Mouse (Mus musculus): ENCODE data around the gene Rab11fip2. TPM values are rescaled to one million over a fixed set of nuclear protein-coding genes. Genes with fewer than 3 reads are reported as not detected.

The Rab11fip2 gene
- polyA plus RNA-seq, 1 experiment, result 1.3 TPM

GRCm38 (mm10) chr19:59917901-59918613 lies 25.4 kb downstream of the Rab11fip2 start:
- no peaks in the 10 kb centered on the region for H3K79me2 ChIP-seq (ENCODE audit: control insufficient read depth, insufficient read depth)
- TF ChIP-seq E2F4 (IDR thresholded peaks at IDR 0.05; ENCODE audit: insufficient read depth) (no peak), TCF12 (IDR thresholded peaks at IDR 0.05; ENCODE audit: insufficient read depth, poor library complexity, severe bottlenecking) (no peak), SRF (IDR thresholded peaks at IDR 0.05; ENCODE audit: control insufficient read depth, insufficient read length, low read depth) (no peak), POLR2AphosphoS2 (IDR thresholded peaks at IDR 0.05; ENCODE audit: insufficient read length, low read depth) (no peak), MYOG (IDR thresholded peaks at IDR 0.05; ENCODE audit: control insufficient read depth in 1 of 3, insufficient read depth in 1 of 3, insufficient read length in 2 of 3, low read depth in 2 of 3) (no peak), REST (IDR thresholded peaks at IDR 0.05; ENCODE audit: insufficient read depth, insufficient read length) (no peak), USF1 (IDR thresholded peaks at IDR 0.05; ENCODE audit: low read depth) (no peak), POLR2A (IDR thresholded peaks at IDR 0.05; ENCODE audit: insufficient read length, low read depth) (no peak)
- H3K4me3 ChIP-seq, result no peak overlapping the region
- H3ac ChIP-seq (ENCODE audit: control insufficient read depth, insufficient read length), result no peak overlapping the region
- no peak overlapping the region for H3K4me2 ChIP-seq (ENCODE audit: low read depth)
- H3K36me3 ChIP-seq (ENCODE audit: control insufficient read depth, insufficient read depth), result no peaks in the 10 kb centered on the region
- no peaks in the 10 kb centered on the region for H3K27me3 ChIP-seq (ENCODE audit: control insufficient read depth, insufficient read depth, insufficient read length)

GRCm38 (mm10) chr19:59911554-59911953 lies 31.9 kb downstream of the Rab11fip2 start:
- H3K4me2 ChIP-seq (ENCODE audit: low read depth), result no peak overlapping the region
- no peaks in the 10 kb centered on the region for H3K27me3 ChIP-seq (ENCODE audit: control insufficient read depth, insufficient read depth, insufficient read length)
- H3K79me2 ChIP-seq (ENCODE audit: control insufficient read depth, insufficient read depth), result no peaks in the 10 kb centered on the region
- no peaks in the 10 kb centered on the region for H3K36me3 ChIP-seq (ENCODE audit: control insufficient read depth, insufficient read depth)
- H3K4me3 ChIP-seq, result no peak overlapping the region
- H3ac ChIP-seq (ENCODE audit: control insufficient read depth, insufficient read length), result no peak overlapping the region
- TF ChIP-seq USF1 (IDR thresholded peaks at IDR 0.05; ENCODE audit: low read depth) (no peak), TCF12 (IDR thresholded peaks at IDR 0.05; ENCODE audit: insufficient read depth, poor library complexity, severe bottlenecking) (no peak)

- no peak for TF ChIP-seq MYOD1 (IDR thresholded peaks at IDR 0.05; ENCODE audit: control insufficient read depth in 1 of 3, insufficient read length in 2 of 3, low read depth in 2 of 3)
- no peak overlapping the region for H3K4me3 ChIP-seq
- H3K4me2 ChIP-seq (ENCODE audit: low read depth), result no peak overlapping the region
- no peaks in the 10 kb centered on the region for H3K36me3 ChIP-seq (ENCODE audit: control insufficient read depth, insufficient read depth)
- no peaks in the 10 kb centered on the region for H3K79me2 ChIP-seq (ENCODE audit: control insufficient read depth, insufficient read depth)
- no peak overlapping the region for H3ac ChIP-seq (ENCODE audit: control insufficient read depth, insufficient read length)
- H3K27me3 ChIP-seq (ENCODE audit: control insufficient read depth, insufficient read depth, insufficient read length), result no peaks in the 10 kb centered on the region
These were observed 38.0 kb downstream of the Rab11fip2 start for GRCm38 (mm10) chr19:59905296-59906081.

GRCm38 (mm10) chr19:59899965-59900364 lies 43.5 kb downstream of the Rab11fip2 start:
- Histone ChIP-seq H3K4me3 (no peak overlapping the region), H3K4me2 (ENCODE audit: low read depth) (no peak overlapping the region), H3K27me3 (ENCODE audit: control insufficient read depth, insufficient read depth, insufficient read length) (no peaks in the 10 kb centered on the region), H3ac (ENCODE audit: control insufficient read depth, insufficient read length) (no peak overlapping the region), H3K79me2 (ENCODE audit: control insufficient read depth, insufficient read depth) (no peaks in the 10 kb centered on the region), H3K36me3 (ENCODE audit: control insufficient read depth, insufficient read depth) (no peaks in the 10 kb centered on the region)
- TF ChIP-seq MYOD1 (IDR thresholded peaks at IDR 0.05; ENCODE audit: control insufficient read depth in 1 of 3, insufficient read length in 2 of 3, low read depth in 2 of 3), result no peak
- TF ChIP-seq REST (IDR thresholded peaks at IDR 0.05; ENCODE audit: insufficient read depth, insufficient read length), result no peak
- no peak for TF ChIP-seq TCF12 (IDR thresholded peaks at IDR 0.05; ENCODE audit: insufficient read depth, poor library complexity, severe bottlenecking)
- TF ChIP-seq MAX (IDR thresholded peaks at IDR 0.05; ENCODE audit: low read depth), result no peak
- no peak for TF ChIP-seq USF1 (IDR thresholded peaks at IDR 0.05; ENCODE audit: low read depth)
- no peak for TF ChIP-seq SRF (IDR thresholded peaks at IDR 0.05; ENCODE audit: control insufficient read depth, insufficient read length, low read depth)
- TF ChIP-seq POLR2A (IDR thresholded peaks at IDR 0.05; ENCODE audit: insufficient read length, low read depth), result no peak
- TF ChIP-seq MYOG (IDR thresholded peaks at IDR 0.05; ENCODE audit: control insufficient read depth in 1 of 3, insufficient read depth in 1 of 3, insufficient read length in 2 of 3, low read depth in 2 of 3), result no peak
- TF ChIP-seq TCF3 (IDR thresholded peaks at IDR 0.05; ENCODE audit: insufficient read length, low read depth), result no peak
- no peak for TF ChIP-seq POLR2AphosphoS2 (IDR thresholded peaks at IDR 0.05; ENCODE audit: insufficient read length, low read depth)
- no peak for TF ChIP-seq CEBPB (IDR thresholded peaks at IDR 0.05; ENCODE audit: insufficient read depth, poor library complexity, severe bottlenecking)
- TF ChIP-seq E2F4 (IDR thresholded peaks at IDR 0.05; ENCODE audit: insufficient read depth), result no peak

- Histone ChIP-seq H3ac (ENCODE audit: control insufficient read depth, insufficient read length) (no peak overlapping the region), H3K4me2 (ENCODE audit: low read depth) (peak overlapping the region; percentile 36), H3K4me3 (no peak overlapping the region), H3K36me3 (ENCODE audit: control insufficient read depth, insufficient read depth) (no peaks in the 10 kb centered on the region), H3K79me2 (ENCODE audit: control insufficient read depth, insufficient read depth) (no peaks in the 10 kb centered on the region), H3K27me3 (ENCODE audit: control insufficient read depth, insufficient read depth, insufficient read length) (no peaks in the 10 kb centered on the region)
- TF ChIP-seq USF1 (IDR thresholded peaks at IDR 0.05; ENCODE audit: low read depth) (no peak), MYOG (IDR thresholded peaks at IDR 0.05; ENCODE audit: control insufficient read depth in 1 of 3, insufficient read depth in 1 of 3, insufficient read length in 2 of 3, low read depth in 2 of 3) (no peak), CEBPB (IDR thresholded peaks at IDR 0.05; ENCODE audit: insufficient read depth, poor library complexity, severe bottlenecking) (no peak), POLR2A (IDR thresholded peaks at IDR 0.05; ENCODE audit: insufficient read length, low read depth) (no peak), TCF12 (IDR thresholded peaks at IDR 0.05; ENCODE audit: insufficient read depth, poor library complexity, severe bottlenecking) (no peak), REST (IDR thresholded peaks at IDR 0.05; ENCODE audit: insufficient read depth, insufficient read length) (no peak), TCF3 (IDR thresholded peaks at IDR 0.05; ENCODE audit: insufficient read length, low read depth) (no peak), MYOD1 (IDR thresholded peaks at IDR 0.05; ENCODE audit: control insufficient read depth in 1 of 3, insufficient read length in 2 of 3, low read depth in 2 of 3) (no peak), POLR2AphosphoS2 (IDR thresholded peaks at IDR 0.05; ENCODE audit: insufficient read length, low read depth) (no peak), E2F4 (IDR thresholded peaks at IDR 0.05; ENCODE audit: insufficient read depth) (no peak), MAX (IDR thresholded peaks at IDR 0.05; ENCODE audit: low read depth) (no peak), SRF (IDR thresholded peaks at IDR 0.05; ENCODE audit: control insufficient read depth, insufficient read length, low read depth) (no peak)
These were observed 45.2 kb downstream of the Rab11fip2 start for GRCm38 (mm10) chr19:59898301-59898700.

Data from myocyte (in vitro differentiated cells).